Mouse (Mus musculus): ENCODE data around the gene Hs3st6.

- TF ChIP-seq POLR2A (IDR thresholded peaks at IDR 0.05; ENCODE audit: borderline replicate concordance, extremely low read depth, low read depth, low read length) (no peak), CTCF (IDR thresholded peaks at IDR 0.05; ENCODE audit: insufficient read depth, low read length) (no peak)
Observed at GRCm38 (mm10) chr17:24780821-24781220, 28.0 kb downstream of the Hs3st6 start.

All from lung, adult 2 months (tissue).